Mouse (Mus musculus): Measurements from ENCODE around the gene Gm20481. TPM values are rescaled to one million over a fixed set of nuclear protein-coding genes. Genes with fewer than 3 reads are reported as not detected.
A peak's percentile ranks its signal among the peaks of the same experiment; 100 is the strongest.
"Not testable (repeated sequence)": the region's sequence is repeated elsewhere in the genome, so short reads cannot be mapped to it uniquely, and the experiment has no call there.

The Gm20481 gene
- polyA plus RNA-seq, 1 experiment from 2014 or later: not detected

DNA sequence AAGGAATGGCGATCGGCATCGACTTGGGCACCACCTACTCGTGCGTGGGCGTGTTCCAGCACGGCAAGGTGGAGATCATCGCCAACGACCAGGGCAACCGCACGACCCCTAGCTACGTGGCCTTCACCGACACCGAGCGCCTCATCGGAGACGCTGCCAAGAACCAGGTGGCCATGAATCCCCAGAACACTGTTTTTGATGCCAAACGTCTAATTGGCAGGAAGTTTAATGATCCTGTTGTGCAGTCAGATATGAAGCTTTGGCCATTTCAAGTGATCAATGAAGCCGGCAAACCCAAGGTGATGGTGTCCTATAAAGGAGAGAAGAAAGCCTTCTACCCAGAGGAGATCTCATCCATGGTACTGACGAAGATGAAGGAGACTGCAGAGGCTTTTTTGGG is 7.3 kb downstream of the Gm20481 start:
- H3K4me2 ChIP-seq (ENCODE audit: low read length): no peak overlapping the region
- WGBS: 95% methylated on average over 20 of the region's 20 CpGs
- DNase-seq (ENCODE audit: low spot score): no peak

GRCm38 (mm10) chr17:34978239-34978638 is 8.5 kb downstream of the Gm20481 start:
- ATAC-seq: no peak
- no peak for DNase-seq (ENCODE audit: low spot score)
- Histone ChIP-seq H3K9ac (ENCODE audit: low read length) (no peak overlapping the region), H3K4me3 (ENCODE audit: low read depth, low read length) (no peak overlapping the region), H3K9me3 (replicated peaks; ENCODE audit: control insufficient read depth, low read length) (no peaks in the 10 kb centered on the region), H3K36me3 (ENCODE audit: control insufficient read depth, insufficient read depth, low read length) (no peaks in the 10 kb centered on the region), H3K4me2 (ENCODE audit: low read length) (no peak overlapping the region), H3K27ac (ENCODE audit: low read depth, low read length) (no peak overlapping the region), H3K4me1 (ENCODE audit: control insufficient read depth, insufficient read depth, low read length) (peaks cover 12% of the 10 kb centered on the region), H3K27me3 (replicated peaks; ENCODE audit: control insufficient read depth, insufficient read depth, low read length) (no peaks in the 10 kb centered on the region)
- 95% methylated on average over 27 of the region's 27 CpGs for WGBS

More for the DNA sequence above, 7.3 kb downstream of the Gm20481 start:
- Histone ChIP-seq H3K4me3 (ENCODE audit: low read depth, low read length) (no peak overlapping the region), H3K9me3 (replicated peaks; ENCODE audit: control insufficient read depth, low read length) (no peaks in the 10 kb centered on the region), H3K27me3 (replicated peaks; ENCODE audit: control insufficient read depth, insufficient read depth, low read length) (no peaks in the 10 kb centered on the region), H3K9ac (ENCODE audit: low read length) (no peak overlapping the region), H3K4me1 (ENCODE audit: control insufficient read depth, insufficient read depth, low read length) (peaks cover 10% of the 10 kb centered on the region), H3K36me3 (ENCODE audit: control insufficient read depth, insufficient read depth, low read length) (no peaks in the 10 kb centered on the region), H3K27ac (ENCODE audit: low read depth, low read length) (no peak overlapping the region)
- ATAC-seq: no peak

- ATAC-seq (no peak), DNase-seq (ENCODE audit: low spot score) (no peak)
- Histone ChIP-seq H3K27me3 (replicated peaks; ENCODE audit: control insufficient read depth, insufficient read depth, low read length) (no peaks in the 10 kb centered on the region), H3K36me3 (ENCODE audit: control insufficient read depth, insufficient read depth, low read length) (no peaks in the 10 kb centered on the region), H3K4me3 (ENCODE audit: low read depth, low read length) (no peak overlapping the region), H3K4me1 (ENCODE audit: control insufficient read depth, insufficient read depth, low read length) (peaks cover 12% of the 10 kb centered on the region), H3K9me3 (replicated peaks; ENCODE audit: control insufficient read depth, low read length) (no peaks in the 10 kb centered on the region), H3K9ac (ENCODE audit: low read length) (no peak overlapping the region), H3K4me2 (ENCODE audit: low read length) (no peak overlapping the region), H3K27ac (ENCODE audit: low read depth, low read length) (no peak overlapping the region)
- 94% methylated on average over 4 of the region's 4 CpGs for WGBS
Measured at GRCm38 (mm10) chr17:34979631-34980030, 9.9 kb downstream of the Gm20481 start.

GRCm38 (mm10) chr17:34980655-34981054 is 10.9 kb downstream of the Gm20481 start:
- H3K36me3 ChIP-seq (ENCODE audit: control insufficient read depth, insufficient read depth, low read length): peaks cover 8% of the 10 kb centered on the region
- H3K27ac ChIP-seq (ENCODE audit: low read depth, low read length): no peak overlapping the region
- ATAC-seq (no peak), DNase-seq (ENCODE audit: low spot score) (peak; percentile 73)
- peaks cover 12% of the 10 kb centered on the region for H3K4me1 ChIP-seq (ENCODE audit: control insufficient read depth, insufficient read depth, low read length)
- peak overlapping the region; percentile 75 for H3K4me3 ChIP-seq (ENCODE audit: low read depth, low read length)
- H3K9me3 ChIP-seq (replicated peaks; ENCODE audit: control insufficient read depth, low read length): no peaks in the 10 kb centered on the region
- H3K27me3 ChIP-seq (replicated peaks; ENCODE audit: control insufficient read depth, insufficient read depth, low read length): no peaks in the 10 kb centered on the region
- 23% methylated on average over 2 of the region's 2 CpGs for WGBS
- peak overlapping the region; percentile 90 for H3K9ac ChIP-seq (ENCODE audit: low read length)
- H3K4me2 ChIP-seq (ENCODE audit: low read length): peak overlapping the region; percentile 67

- Histone ChIP-seq H3K9me3 (replicated peaks; ENCODE audit: control insufficient read depth, low read length) (no peaks in the 10 kb centered on the region), H3K4me1 (ENCODE audit: control insufficient read depth, insufficient read depth, low read length) (peaks cover 12% of the 10 kb centered on the region), H3K4me3 (ENCODE audit: low read depth, low read length) (peak within 1 kb of the TSS; percentile 75), H3K36me3 (ENCODE audit: control insufficient read depth, insufficient read depth, low read length) (peaks cover 18% of the 10 kb centered on the region), H3K27me3 (replicated peaks; ENCODE audit: control insufficient read depth, insufficient read depth, low read length) (no peaks in the 10 kb centered on the region), H3K27ac (ENCODE audit: low read depth, low read length) (peak within 1 kb of the TSS; percentile 96), H3K9ac (ENCODE audit: low read length) (peak within 1 kb of the TSS; percentile 90), H3K4me2 (ENCODE audit: low read length) (peak within 1 kb of the TSS; percentile 67)
- peak; percentile 97 for DNase-seq (ENCODE audit: low spot score)
- ATAC-seq: peak; percentile 98
- WGBS: under 1% methylated on average over 58 of the region's 58 CpGs
Measured at GRCm38 (mm10) chr17:34981690-34982180, 12.0 kb downstream of the Gm20481 start, which contains the start of gene Lsm2. Gene Lsm2, plus strand, starts transcription at chr17:34981862.

DNA sequence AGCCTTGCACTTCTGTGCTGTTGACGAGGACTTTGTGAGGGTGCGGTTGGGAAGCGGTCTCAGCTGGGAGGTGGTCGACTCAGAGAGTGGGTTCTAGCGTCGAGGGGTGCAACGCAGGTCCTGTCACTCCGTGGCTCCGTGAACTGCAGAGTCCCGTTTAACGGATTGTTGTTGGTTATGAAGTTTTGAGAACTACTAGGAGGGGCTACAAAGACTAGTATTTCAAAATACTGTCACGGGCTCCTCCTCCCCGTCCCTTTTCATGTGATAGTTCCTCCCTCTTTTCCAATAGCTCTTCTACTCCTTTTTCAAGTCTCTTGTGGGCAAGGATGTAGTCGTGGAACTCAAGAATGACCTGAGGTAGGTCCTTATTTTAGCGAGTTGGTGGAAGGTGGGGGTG is 12.6 kb downstream of the Gm20481 start:
- WGBS: under 1% methylated on average over 15 of the region's 15 CpGs

GRCm38 (mm10) chr17:34984218-34984617 is 14.5 kb downstream of the Gm20481 start:
- ATAC-seq: no peak
- WGBS: 76% methylated on average over 2 of the region's 2 CpGs

More for the DNA sequence above, 12.6 kb downstream of the Gm20481 start:
- Histone ChIP-seq H3K27ac (ENCODE audit: low read depth, low read length) (peak overlapping the region; percentile 96), H3K9me3 (replicated peaks; ENCODE audit: control insufficient read depth, low read length) (no peaks in the 10 kb centered on the region), H3K4me2 (ENCODE audit: low read length) (peak overlapping the region; percentile 67), H3K36me3 (ENCODE audit: control insufficient read depth, insufficient read depth, low read length) (peaks cover 19% of the 10 kb centered on the region), H3K4me3 (ENCODE audit: low read depth, low read length) (peak overlapping the region; percentile 75), H3K9ac (ENCODE audit: low read length) (peak overlapping the region; percentile 90), H3K4me1 (ENCODE audit: control insufficient read depth, insufficient read depth, low read length) (peaks cover 12% of the 10 kb centered on the region), H3K27me3 (replicated peaks; ENCODE audit: control insufficient read depth, insufficient read depth, low read length) (no peaks in the 10 kb centered on the region)
- ATAC-seq (no peak), DNase-seq (ENCODE audit: low spot score) (no peak)

GRCm38 (mm10) chr17:34994751-34995150 is 25.0 kb downstream of the Gm20481 start:
- Histone ChIP-seq H3K27ac (ENCODE audit: low read depth, low read length) (no peak overlapping the region), H3K4me1 (ENCODE audit: control insufficient read depth, insufficient read depth, low read length) (0 out of 2 replicates have a peak, but pooled peaks cover 1% of the 10 kb centered on the region), H3K36me3 (ENCODE audit: control insufficient read depth, insufficient read depth, low read length) (peaks cover 23% of the 10 kb centered on the region), H3K4me2 (ENCODE audit: low read length) (no peak overlapping the region), H3K9ac (ENCODE audit: low read length) (no peak overlapping the region), H3K27me3 (replicated peaks; ENCODE audit: control insufficient read depth, insufficient read depth, low read length) (no peaks in the 10 kb centered on the region), H3K9me3 (replicated peaks; ENCODE audit: control insufficient read depth, low read length) (no peaks in the 10 kb centered on the region), H3K4me3 (ENCODE audit: low read depth, low read length) (no peak overlapping the region)
- ATAC-seq: no peak
- DNase-seq (ENCODE audit: low spot score): no peak

More at GRCm38 (mm10) chr17:34984218-34984617, 14.5 kb downstream of the Gm20481 start:
- Histone ChIP-seq H3K27ac (ENCODE audit: low read depth, low read length) (no peak overlapping the region), H3K9ac (ENCODE audit: low read length) (no peak overlapping the region), H3K4me2 (ENCODE audit: low read length) (no peak overlapping the region), H3K4me3 (ENCODE audit: low read depth, low read length) (no peak overlapping the region), H3K36me3 (ENCODE audit: control insufficient read depth, insufficient read depth, low read length) (peaks cover 26% of the 10 kb centered on the region), H3K9me3 (replicated peaks; ENCODE audit: control insufficient read depth, low read length) (no peaks in the 10 kb centered on the region), H3K27me3 (replicated peaks; ENCODE audit: control insufficient read depth, insufficient read depth, low read length) (no peaks in the 10 kb centered on the region), H3K4me1 (ENCODE audit: control insufficient read depth, insufficient read depth, low read length) (peaks cover 12% of the 10 kb centered on the region)
- DNase-seq (ENCODE audit: low spot score): peak; percentile 53

- H3K9ac ChIP-seq (ENCODE audit: low read length); H3K27ac ChIP-seq (ENCODE audit: low read depth, low read length); H3K27me3 ChIP-seq (replicated peaks; ENCODE audit: control insufficient read depth, insufficient read depth, low read length); H3K4me1 ChIP-seq (ENCODE audit: control insufficient read depth, insufficient read depth, low read length); H3K4me3 ChIP-seq (ENCODE audit: low read depth, low read length); ATAC-seq; H3K9me3 ChIP-seq (replicated peaks; ENCODE audit: control insufficient read depth, low read length); H3K4me2 ChIP-seq (ENCODE audit: low read length); DNase-seq (ENCODE audit: low spot score): not testable (repeated sequence)
- 96% methylated on average over 4 of the region's 4 CpGs for WGBS
- peaks cover 21% of the 10 kb centered on the region for H3K36me3 ChIP-seq (ENCODE audit: control insufficient read depth, insufficient read depth, low read length)
Measured at GRCm38 (mm10) chr17:34995192-34995591, 25.5 kb downstream of the Gm20481 start.
